Mouse (Mus musculus): ENCODE results near the gene Sco2.

Sco2 gene

GRCm38 (mm10) chr15:89373027-89373761, 452 bp downstream of the Sco2 start:
- peak; percentile 81 for DNase-seq (ENCODE audit: low spot score)

- DNase-seq (ENCODE audit: low spot score): no peak
Measured at GRCm38 (mm10) chr15:89372536-89372935, 1.1 kb downstream of the Sco2 start.

GRCm38 (mm10) chr15:89372068-89372467, 1.6 kb downstream of the Sco2 start:
- no peak for DNase-seq (ENCODE audit: low spot score)

GRCm38 (mm10) chr15:89365141-89365551, 8.5 kb downstream of the Sco2 start:
- DNase-seq (ENCODE audit: low spot score): no peak

- no peak for DNase-seq (ENCODE audit: low spot score)
Measured at GRCm38 (mm10) chr15:89363051-89363450, 10.6 kb downstream of the Sco2 start.

- no peak for DNase-seq (ENCODE audit: low spot score)
Measured at GRCm38 (mm10) chr15:89358784-89359183, 14.9 kb downstream of the Sco2 start.

GRCm38 (mm10) chr15:89356372-89356771, 17.3 kb downstream of the Sco2 start:
- DNase-seq (ENCODE audit: low spot score): peak; percentile 86

GRCm38 (mm10) chr15:89355241-89356187, 18.1 kb downstream of the Sco2 start, which contains the start of the genes Lmf2 and Ncaph2:
Gene Lmf2 (minus strand): TSS chr15:89355659.
Gene Ncaph2 (plus strand): TSS chr15:89355719.
- DNase-seq (ENCODE audit: low spot score): peak; percentile 97

- no peak for DNase-seq (ENCODE audit: low spot score)
Measured at GRCm38 (mm10) chr15:89354455-89354854, 19.2 kb downstream of the Sco2 start.

GRCm38 (mm10) chr15:89353837-89354236, 19.8 kb downstream of the Sco2 start:
- no peak for DNase-seq (ENCODE audit: low spot score)

GRCm38 (mm10) chr15:89352795-89353194, 20.9 kb downstream of the Sco2 start:
- DNase-seq (ENCODE audit: low spot score): no peak

- no peak for DNase-seq (ENCODE audit: low spot score)
Measured at GRCm38 (mm10) chr15:89352054-89352453, 21.6 kb downstream of the Sco2 start.

- no peak for DNase-seq (ENCODE audit: low spot score)
Measured at GRCm38 (mm10) chr15:89351302-89351701, 22.3 kb downstream of the Sco2 start.

- no peak for DNase-seq (ENCODE audit: low spot score)
Measured at GRCm38 (mm10) chr15:89350447-89350846, 23.2 kb downstream of the Sco2 start.

GRCm38 (mm10) chr15:89343325-89343724, 30.3 kb downstream of the Sco2 start:
- no peak for DNase-seq (ENCODE audit: low spot score)

- no peak for DNase-seq (ENCODE audit: low spot score)
Measured at GRCm38 (mm10) chr15:89341678-89342077, 32.0 kb downstream of the Sco2 start.

GRCm38 (mm10) chr15:89340136-89340535, 33.5 kb downstream of the Sco2 start:
- no peak for DNase-seq (ENCODE audit: low spot score)

GRCm38 (mm10) chr15:89339696-89340095, 34.0 kb downstream of the Sco2 start:
- DNase-seq (ENCODE audit: low spot score): no peak

- no peak for DNase-seq (ENCODE audit: low spot score)
Measured at GRCm38 (mm10) chr15:89336422-89336821, 37.2 kb downstream of the Sco2 start.

- DNase-seq (ENCODE audit: low spot score): no peak
Measured at GRCm38 (mm10) chr15:89334774-89335537, 38.7 kb downstream of the Sco2 start.

- DNase-seq (ENCODE audit: low spot score): no peak
Measured at GRCm38 (mm10) chr15:89334271-89334670, 39.4 kb downstream of the Sco2 start, which contains the start of gene Miox. Gene Miox (plus strand): TSS chr15:89334398.

- DNase-seq (ENCODE audit: low spot score): no peak
Measured at GRCm38 (mm10) chr15:89326441-89326840, 47.2 kb downstream of the Sco2 start.
